ENCODE assay signal across 27 mouse cellular contexts in the genomic region with DNA sequence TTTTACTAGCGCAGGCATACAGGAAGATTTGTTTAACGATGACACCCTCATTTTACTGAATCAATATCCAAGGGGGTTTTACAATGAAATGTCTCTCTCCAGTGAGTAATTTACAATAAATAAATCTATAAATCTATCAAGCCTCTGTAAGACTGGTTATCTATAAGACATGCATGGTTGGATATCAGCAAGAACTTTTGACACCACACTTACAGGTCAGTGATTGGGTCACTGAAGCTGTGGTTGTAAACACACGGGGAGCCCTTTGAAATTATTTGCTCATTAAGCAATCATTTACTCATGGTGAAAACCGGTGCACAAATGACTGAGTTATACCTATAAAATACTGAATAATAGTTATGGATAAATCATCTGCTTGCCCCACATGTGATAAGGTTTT.
A peak's percentile ranks its signal among the peaks of the same experiment; 100 is the strongest.
DNase-seq lines count a peak whose midpoint lies in the region; ATAC-seq lines count a peak whose summit lies in the region.
"Had no signal": no experiment of that assay in that cellular context is flagged by ENCODE, and none has a peak within 500 bp of the region (broad histone marks: within the 10 kb centered on the region; RNA-seq: fewer than 3 reads in every experiment).

No protein-coding gene starts in this region.

- no peaks in the 10 kb centered on the region for H3K27me3 ChIP-seq in neural tube, embryonic 11.5 days (ENCODE audit: control insufficient read depth, insufficient read depth, low read length)
- no peaks in the 10 kb centered on the region for H3K27me3 ChIP-seq in neural tube, embryonic 14.5 days (ENCODE audit: control insufficient read depth, insufficient read depth, low read length)
- H3K27me3 ChIP-seq: CH12.LX; embryonic facial prominence, embryonic 13.5 days; embryonic facial prominence, embryonic 15.5 days; forebrain, embryonic 12.5 days had no signal

- H3K9ac ChIP-seq in neural tube, embryonic 11.5 days (ENCODE audit: low read length): no peak overlapping the region
- H3K9ac ChIP-seq in neural tube, embryonic 14.5 days (replicated peaks; ENCODE audit: low read depth, low read length): no peak overlapping the region
- H3K9ac ChIP-seq: embryonic facial prominence, embryonic 13.5 days; embryonic facial prominence, embryonic 15.5 days; forebrain, embryonic 12.5 days had no signal

- no peaks in the 10 kb centered on the region for H3K4me1 ChIP-seq in neural tube, embryonic 11.5 days (ENCODE audit: control insufficient read depth, insufficient read depth, low read length)
- no peaks in the 10 kb centered on the region for H3K4me1 ChIP-seq in neural tube, embryonic 14.5 days (ENCODE audit: control insufficient read depth, insufficient read depth, low read length)
- H3K4me1 ChIP-seq: embryonic facial prominence, embryonic 13.5 days; embryonic facial prominence, embryonic 15.5 days; forebrain, embryonic 10.5 days; forebrain, embryonic 12.5 days had no signal

- ATAC-seq in neural tube, embryonic 11.5 days (ENCODE audit: insufficient read depth, low FRiP score, low TSS enrichment): peak; percentile 66; the same call in 1 of the 2 replicates
- ATAC-seq in neural tube, embryonic 14.5 days (ENCODE audit: low read depth): peak; percentile 34; the same call in 1 of the 2 replicates
- ATAC-seq: activated CD4-positive, CD25-positive, alpha-beta regulatory T cell, adult 4 months; CD4-positive, CD25-positive, alpha-beta regulatory T cell, adult 4 months; forebrain, embryonic 14.5 days; forebrain, embryonic 16.5 days; Patski had no signal

- H3K4me3 ChIP-seq in neural tube, embryonic 11.5 days (ENCODE audit: low read depth, low read length): no peak overlapping the region
- H3K4me3 ChIP-seq in neural tube, embryonic 14.5 days (ENCODE audit: low read depth, low read length): no peak overlapping the region
- H3K4me3 ChIP-seq: embryonic facial prominence, embryonic 13.5 days; embryonic facial prominence, embryonic 15.5 days; erythroblast, embryonic 14.5 days; forebrain, embryonic 10.5 days; forebrain, embryonic 12.5 days had no signal

- no peak overlapping the region for H3K27ac ChIP-seq in neural tube, embryonic 11.5 days (ENCODE audit: low read depth, low read length)
- H3K27ac ChIP-seq in neural tube, embryonic 14.5 days (ENCODE audit: low read depth, low read length): no peak overlapping the region
- H3K27ac ChIP-seq: embryonic facial prominence, embryonic 13.5 days; embryonic facial prominence, embryonic 15.5 days; forebrain, embryonic 10.5 days; forebrain, embryonic 12.5 days had no signal

- H3K4me2 ChIP-seq in neural tube, embryonic 11.5 days (ENCODE audit: low read depth): no peak overlapping the region
- H3K4me2 ChIP-seq in neural tube, embryonic 14.5 days (ENCODE audit: low read depth, low read length): no peak overlapping the region
- H3K4me2 ChIP-seq: embryonic facial prominence, embryonic 13.5 days; embryonic facial prominence, embryonic 15.5 days; forebrain, embryonic 12.5 days had no signal

- DNase-seq in neural tube, embryonic 11.5 days (ENCODE audit: low spot score): no peak
- DNase-seq in neural tube, embryonic 10.5 days (ENCODE audit: extremely low spot score, low spot score): no peak
- peak; percentile 30 for DNase-seq in retina, embryonic 14.5 days (ENCODE audit: low spot score)
- DNase-seq in retina, postnatal 1 day: no peak
- no peak for DNase-seq in embryo, embryonic 10.5 days (ENCODE audit: low spot score)
- DNase-seq: adrenal gland, adult 8-10 months; adrenal gland, postnatal 14 days; adrenal gland, postnatal 36 days; cerebellum, adult 11-12 months; cerebellum, adult 2 months; cerebellum, adult 9-10 months; cerebellum, postnatal 10 days; cerebellum, postnatal 25 days; embryo, embryonic 11 days had no signal

- WGBS in neural tube, embryonic 11.5 days: 31% methylated on average over 4 of the region's 4 CpGs
- 8% methylated on average over 4 of the region's 4 CpGs for WGBS in neural tube, embryonic 14.5 days

- H3K9me3 ChIP-seq in neural tube, embryonic 11.5 days (ENCODE audit: control insufficient read depth, low read length): no peaks in the 10 kb centered on the region
- H3K9me3 ChIP-seq in neural tube, embryonic 14.5 days (ENCODE audit: control insufficient read depth, low read length): no peaks in the 10 kb centered on the region
- H3K9me3 ChIP-seq: embryonic facial prominence, embryonic 13.5 days; embryonic facial prominence, embryonic 15.5 days; forebrain, embryonic 10.5 days; forebrain, embryonic 12.5 days; G1E had no signal

- H3K36me3 ChIP-seq in neural tube, embryonic 11.5 days (ENCODE audit: control insufficient read depth, insufficient read depth, low read length): no peaks in the 10 kb centered on the region
- no peaks in the 10 kb centered on the region for H3K36me3 ChIP-seq in neural tube, embryonic 14.5 days (ENCODE audit: control insufficient read depth, insufficient read depth, low read length)
- H3K36me3 ChIP-seq: embryonic facial prominence, embryonic 13.5 days; embryonic facial prominence, embryonic 15.5 days; forebrain, embryonic 10.5 days; forebrain, embryonic 12.5 days; G1E had no signal
